Mouse (Mus musculus) CD4-positive, CD25-positive, alpha-beta regulatory T cell (primary cell): Measurements from ENCODE around the gene Prame. TPM values are rescaled to one million over a fixed set of nuclear protein-coding genes. Genes with fewer than 3 reads are reported as not detected.

Experiments
- polyA plus RNA-seq: library from polyadenylated mRNA; unstranded; fragments of 100-300 nt; shearing (Covaris generic); gene quantifications from one replicate; pipeline ENCODE4 v1.2.1, GENCODE M21; 2017

The Prame gene
- not detected for polyA plus RNA-seq

DNA sequence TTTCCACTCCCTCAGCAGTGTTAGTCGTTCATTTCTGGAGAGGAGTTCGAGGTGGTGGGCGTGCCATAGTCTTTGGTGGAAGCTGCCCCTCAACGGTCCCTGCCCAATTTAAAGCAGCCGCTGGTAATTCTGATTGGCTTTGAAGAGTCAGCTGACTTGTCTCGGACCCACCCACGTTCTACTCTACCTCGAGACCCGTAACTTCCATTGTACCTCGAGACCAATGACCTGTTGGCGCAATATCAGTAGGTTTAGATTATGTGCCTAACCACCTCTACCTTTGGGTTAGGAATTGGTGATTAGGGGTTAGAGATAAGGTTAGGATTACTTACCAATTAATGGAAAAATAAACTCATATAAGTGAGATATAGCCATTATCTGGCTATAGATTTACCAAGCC lies at the start of gene Prame:
Gene Prame (minus strand): TSS at position 101 of the 400 bp plus-strand sequence.

DNA sequence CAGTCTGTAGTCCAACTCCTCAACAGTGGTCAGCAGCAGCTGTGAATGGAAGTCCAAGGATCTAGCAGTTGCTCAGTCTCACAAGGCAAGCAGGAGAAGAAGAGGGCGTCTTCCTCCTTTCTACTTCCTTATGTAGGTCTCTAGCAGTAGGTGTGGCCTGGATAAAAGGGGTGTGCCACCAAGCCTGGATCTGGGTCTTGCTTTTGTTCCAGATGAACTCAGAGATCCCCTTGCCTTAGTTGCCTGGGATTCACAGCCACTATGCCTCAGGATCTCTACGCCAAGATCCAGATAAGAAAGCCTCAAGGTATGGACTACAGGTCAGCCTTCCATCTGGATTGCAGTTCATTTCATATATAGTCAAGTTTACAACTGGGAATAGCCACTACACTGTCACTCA lies 28.8 kb downstream of the Prame start, which contains the start of gene Nxf7:
Gene Nxf7 (minus strand): TSS at position 101 of the 400 bp plus-strand sequence.

Other genes with a start within 250 kb of the Prame start
- gene Gm7903, start 193.9 kb downstream of the Prame start, polyA plus RNA-seq = not detected
- not detected for gene AV320801, start 133.1 kb downstream of the Prame start, polyA plus RNA-seq
- gene Nxf7, start 28.9 kb downstream of the Prame start, polyA plus RNA-seq = not detected
- gene Tcp11x2, start 66.1 kb upstream of the Prame start, polyA plus RNA-seq = not detected
- not detected for gene Tmsb15a, start 97.6 kb upstream of the Prame start, polyA plus RNA-seq
- gene Armcx5, start 115.0 kb upstream of the Prame start, polyA plus RNA-seq = 18.2 TPM
- 33.2 TPM for gene Gprasp1, start 115.0 kb upstream of the Prame start, polyA plus RNA-seq
- gene Bhlhb9, start 169.9 kb upstream of the Prame start, polyA plus RNA-seq = 26.1 TPM
- gene Gprasp2, start 211.3 kb upstream of the Prame start, polyA plus RNA-seq = 15.3 TPM